Mouse (Mus musculus): ENCODE data around the gene Mgat5. TPM values are rescaled to one million over a fixed set of nuclear protein-coding genes. Genes with fewer than 3 reads are reported as not detected.

Mgat5 gene
- polyA plus RNA-seq, 2 experiments = 6.6 to 8.4 TPM

DNA sequence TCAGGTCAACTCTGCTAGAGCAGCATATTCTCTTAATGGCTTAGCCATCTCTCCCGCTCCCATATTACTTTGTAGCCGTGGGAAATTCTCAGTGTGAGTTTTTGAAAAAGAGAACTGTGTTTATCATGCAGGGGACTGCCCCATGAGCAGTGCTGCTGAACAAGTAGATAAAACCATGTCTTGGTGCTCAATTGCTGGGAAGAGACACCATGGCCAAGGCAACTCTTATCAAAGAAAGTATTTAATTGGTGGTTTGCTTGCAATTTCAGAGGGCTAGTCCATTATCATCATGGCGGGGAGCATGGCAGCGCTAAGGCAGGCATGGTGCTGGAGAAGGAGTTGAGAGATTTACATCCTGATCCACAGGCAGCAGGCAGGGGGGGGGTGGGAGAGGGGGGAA lies 54.9 kb downstream of the Mgat5 start:
- H3K9ac ChIP-seq (ENCODE audit: low read depth, low read length, severe bottlenecking) = no peak overlapping the region
- DNase-seq (ENCODE audit: low spot score) = no peak
- H3K9me3 ChIP-seq (ENCODE audit: control insufficient read depth, low read length) = no peaks in the 10 kb centered on the region

DNA sequence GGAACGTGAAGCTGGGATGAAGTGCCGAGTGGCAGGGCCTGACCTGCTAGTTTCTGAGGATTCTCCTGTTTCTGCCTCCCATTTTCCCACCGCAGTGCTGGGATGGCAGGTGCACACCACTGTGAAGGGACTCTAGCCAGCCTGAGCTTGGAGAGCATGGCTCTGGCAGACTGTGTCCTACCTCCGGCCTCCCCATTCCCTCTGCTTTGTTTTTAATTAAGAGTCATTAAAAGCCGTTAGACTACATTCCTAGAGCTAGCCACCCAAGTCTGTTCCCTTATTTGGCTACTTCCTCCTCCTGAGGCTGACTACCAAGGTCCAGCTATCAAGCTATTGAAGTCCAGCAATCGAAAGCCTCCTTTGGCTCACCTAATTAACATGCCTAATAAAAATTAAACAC lies 56.2 kb downstream of the Mgat5 start:
- TF ChIP-seq POLR2A (IDR thresholded peaks at IDR 0.05; ENCODE audit: borderline replicate concordance, extremely low read depth, insufficient read depth, insufficient read length) = no peak
- no peak for DNase-seq (ENCODE audit: low spot score)
- Histone ChIP-seq H3K4me2 (replicated peaks; ENCODE audit: low read depth, low read length, severe bottlenecking) (no peak overlapping the region), H3K9me3 (ENCODE audit: control insufficient read depth, low read length) (no peaks in the 10 kb centered on the region), H3K27ac (replicated peaks; ENCODE audit: low read depth, low read length) (no peak overlapping the region), H3K27me3 (ENCODE audit: control insufficient read depth, insufficient read depth, low read length) (no peaks in the 10 kb centered on the region), H3K4me1 (ENCODE audit: control insufficient read depth, insufficient read depth, low read length) (no peaks in the 10 kb centered on the region), H3K9ac (ENCODE audit: low read depth, low read length, severe bottlenecking) (no peak overlapping the region), H3K36me3 (ENCODE audit: control insufficient read depth, insufficient read depth, low read length) (no peaks in the 10 kb centered on the region), H3K4me3 (replicated peaks; ENCODE audit: low read length) (no peak overlapping the region)
- no peak for ATAC-seq (ENCODE audit: low FRiP score, low read depth)
- WGBS = 32% methylated on average over 6 of the region's 6 CpGs

More for the DNA sequence above, 54.9 kb downstream of the Mgat5 start:
- Histone ChIP-seq H3K4me1 (ENCODE audit: control insufficient read depth, insufficient read depth, low read length) (no peaks in the 10 kb centered on the region), H3K36me3 (ENCODE audit: control insufficient read depth, insufficient read depth, low read length) (no peaks in the 10 kb centered on the region), H3K4me2 (replicated peaks; ENCODE audit: low read depth, low read length, severe bottlenecking) (no peak overlapping the region), H3K4me3 (replicated peaks; ENCODE audit: low read length) (no peak overlapping the region), H3K27ac (replicated peaks; ENCODE audit: low read depth, low read length) (no peak overlapping the region), H3K27me3 (ENCODE audit: control insufficient read depth, insufficient read depth, low read length) (no peaks in the 10 kb centered on the region)
- ATAC-seq (ENCODE audit: low FRiP score, low read depth) = no peak
- TF ChIP-seq POLR2A (IDR thresholded peaks at IDR 0.05; ENCODE audit: borderline replicate concordance, extremely low read depth, insufficient read depth, insufficient read length) = no peak
- 75% methylated on average over 4 of the region's 4 CpGs for WGBS

DNA sequence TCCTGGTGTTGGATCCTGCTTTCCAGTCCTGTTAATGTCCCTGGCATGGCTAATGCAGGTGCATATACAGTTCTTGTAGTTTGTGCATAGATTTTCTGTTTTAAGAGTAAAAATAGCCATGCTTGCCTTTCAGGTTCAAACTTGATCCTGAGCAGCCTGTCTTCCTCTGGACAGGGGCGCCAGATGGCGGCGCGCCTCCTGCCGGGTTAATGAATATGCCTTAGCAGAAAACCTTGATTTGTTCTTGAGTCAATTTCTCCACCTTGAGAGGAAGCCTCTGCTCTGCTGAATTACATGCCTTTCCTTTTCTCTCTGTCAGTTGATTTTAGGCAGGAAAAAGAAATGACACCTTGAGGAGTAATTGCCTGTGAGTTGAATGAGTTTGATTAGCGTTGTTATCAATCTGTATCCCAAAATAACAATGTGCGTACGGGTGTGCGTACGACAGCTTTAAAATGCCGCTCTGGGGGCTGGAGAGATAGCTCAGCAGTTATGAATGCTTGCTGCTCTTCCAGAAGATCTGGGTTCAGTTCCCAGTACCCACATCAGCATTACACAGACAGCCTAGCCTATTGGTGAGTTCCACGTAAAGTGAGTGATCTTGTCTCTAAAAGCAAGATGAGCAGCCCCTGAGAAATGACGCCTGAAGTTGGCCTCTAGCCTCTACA lies 57.5 kb downstream of the Mgat5 start:
- no peak for TF ChIP-seq POLR2A (IDR thresholded peaks at IDR 0.05; ENCODE audit: borderline replicate concordance, extremely low read depth, insufficient read depth, insufficient read length)
- DNase-seq (ENCODE audit: low spot score) (no peak), ATAC-seq (ENCODE audit: low FRiP score, low read depth) (no peak)
- no peaks in the 10 kb centered on the region for H3K9me3 ChIP-seq (ENCODE audit: control insufficient read depth, low read length)
- H3K27me3 ChIP-seq (ENCODE audit: control insufficient read depth, insufficient read depth, low read length) = no peaks in the 10 kb centered on the region
- no peak overlapping the region for H3K4me3 ChIP-seq (replicated peaks; ENCODE audit: low read length)
- H3K4me2 ChIP-seq (replicated peaks; ENCODE audit: low read depth, low read length, severe bottlenecking) = no peak overlapping the region
- WGBS = 70% methylated on average over 13 of the region's 13 CpGs
- H3K9ac ChIP-seq (ENCODE audit: low read depth, low read length, severe bottlenecking) = no peak overlapping the region
- H3K27ac ChIP-seq (replicated peaks; ENCODE audit: low read depth, low read length) = no peak overlapping the region
- no peaks in the 10 kb centered on the region for H3K36me3 ChIP-seq (ENCODE audit: control insufficient read depth, insufficient read depth, low read length)
- H3K4me1 ChIP-seq (ENCODE audit: control insufficient read depth, insufficient read depth, low read length) = no peaks in the 10 kb centered on the region

DNA sequence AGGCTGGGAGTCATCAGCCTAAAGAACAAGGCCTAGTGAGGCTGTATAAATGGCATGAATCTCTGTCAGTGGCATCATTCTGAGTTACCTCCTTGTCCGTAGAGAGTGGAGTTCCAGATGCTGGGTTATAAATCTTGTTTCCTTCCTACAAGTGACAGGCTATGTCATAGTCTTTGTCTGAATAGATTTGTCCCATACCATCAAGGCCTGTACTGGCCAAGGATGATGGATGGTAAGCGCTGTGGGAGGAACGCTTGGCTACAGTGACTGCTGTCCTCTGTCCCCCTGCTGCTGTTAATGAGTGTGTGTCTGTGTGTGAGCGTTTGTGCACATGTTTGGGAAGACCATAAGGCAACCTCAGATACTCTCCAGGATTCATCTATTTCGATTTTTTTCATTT lies 63.2 kb downstream of the Mgat5 start:
- Histone ChIP-seq H3K27ac (replicated peaks; ENCODE audit: low read depth, low read length) (no peak overlapping the region), H3K4me3 (replicated peaks; ENCODE audit: low read length) (no peak overlapping the region), H3K36me3 (ENCODE audit: control insufficient read depth, insufficient read depth, low read length) (no peaks in the 10 kb centered on the region), H3K4me2 (replicated peaks; ENCODE audit: low read depth, low read length, severe bottlenecking) (no peak overlapping the region), H3K4me1 (ENCODE audit: control insufficient read depth, insufficient read depth, low read length) (peaks cover 11% of the 10 kb centered on the region; the same call in 1 of the 2 replicates), H3K9ac (ENCODE audit: low read depth, low read length, severe bottlenecking) (no peak overlapping the region), H3K27me3 (ENCODE audit: control insufficient read depth, insufficient read depth, low read length) (no peaks in the 10 kb centered on the region), H3K9me3 (ENCODE audit: control insufficient read depth, low read length) (no peaks in the 10 kb centered on the region)
- no peak for TF ChIP-seq POLR2A (IDR thresholded peaks at IDR 0.05; ENCODE audit: borderline replicate concordance, extremely low read depth, insufficient read depth, insufficient read length)
- DNase-seq (ENCODE audit: low spot score) = no peak
- ATAC-seq (ENCODE audit: low FRiP score, low read depth) = no peak
- 87% methylated on average over 5 of the region's 5 CpGs for WGBS

DNA sequence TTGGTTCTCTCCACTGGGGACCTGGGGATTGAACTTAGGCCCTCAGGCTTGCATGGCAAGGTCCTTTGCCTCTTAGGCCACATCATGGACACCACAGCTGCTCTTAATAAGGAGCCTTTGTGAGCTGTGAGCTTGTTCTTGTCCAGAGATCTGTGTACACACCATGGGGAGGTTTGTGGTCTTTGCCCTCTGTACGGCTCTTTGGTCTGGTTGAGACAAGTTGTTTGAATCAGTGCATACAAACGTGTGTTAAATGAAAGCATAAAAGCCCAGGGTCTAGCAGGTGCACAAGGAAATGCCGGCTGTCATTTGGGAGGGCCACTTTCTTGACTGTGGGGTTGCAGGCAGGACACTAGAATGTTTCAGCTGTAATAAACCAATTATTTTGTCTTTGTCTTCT lies 64.5 kb downstream of the Mgat5 start:
- Histone ChIP-seq H3K36me3 (ENCODE audit: control insufficient read depth, insufficient read depth, low read length) (no peaks in the 10 kb centered on the region), H3K9me3 (ENCODE audit: control insufficient read depth, low read length) (no peaks in the 10 kb centered on the region), H3K27me3 (ENCODE audit: control insufficient read depth, insufficient read depth, low read length) (no peaks in the 10 kb centered on the region), H3K4me2 (replicated peaks; ENCODE audit: low read depth, low read length, severe bottlenecking) (no peak overlapping the region), H3K9ac (ENCODE audit: low read depth, low read length, severe bottlenecking) (no peak overlapping the region), H3K4me1 (ENCODE audit: control insufficient read depth, insufficient read depth, low read length) (peaks cover 11% of the 10 kb centered on the region; the same call in 1 of the 2 replicates), H3K4me3 (replicated peaks; ENCODE audit: low read length) (no peak overlapping the region), H3K27ac (replicated peaks; ENCODE audit: low read depth, low read length) (no peak overlapping the region)
- DNase-seq (ENCODE audit: low spot score) (no peak), ATAC-seq (ENCODE audit: low FRiP score, low read depth) (no peak)
- 78% methylated on average over 3 of the region's 3 CpGs for WGBS
- TF ChIP-seq POLR2A (IDR thresholded peaks at IDR 0.05; ENCODE audit: borderline replicate concordance, extremely low read depth, insufficient read depth, insufficient read length) = no peak
